Mouse (Mus musculus) c-Kit-positive CD71-negative TER-119-negative erythroid progenitor cells, embryonic 14.5 days (primary cell): ENCODE data around the gene Rmi2.

ENCODE experiments used
- DNase-seq: peaks from one replicate; pipeline ENCODE4 v3.0.0-alpha.2; 2013; ENCODE audit warnings: low read depth

The Rmi2 gene

DNA sequence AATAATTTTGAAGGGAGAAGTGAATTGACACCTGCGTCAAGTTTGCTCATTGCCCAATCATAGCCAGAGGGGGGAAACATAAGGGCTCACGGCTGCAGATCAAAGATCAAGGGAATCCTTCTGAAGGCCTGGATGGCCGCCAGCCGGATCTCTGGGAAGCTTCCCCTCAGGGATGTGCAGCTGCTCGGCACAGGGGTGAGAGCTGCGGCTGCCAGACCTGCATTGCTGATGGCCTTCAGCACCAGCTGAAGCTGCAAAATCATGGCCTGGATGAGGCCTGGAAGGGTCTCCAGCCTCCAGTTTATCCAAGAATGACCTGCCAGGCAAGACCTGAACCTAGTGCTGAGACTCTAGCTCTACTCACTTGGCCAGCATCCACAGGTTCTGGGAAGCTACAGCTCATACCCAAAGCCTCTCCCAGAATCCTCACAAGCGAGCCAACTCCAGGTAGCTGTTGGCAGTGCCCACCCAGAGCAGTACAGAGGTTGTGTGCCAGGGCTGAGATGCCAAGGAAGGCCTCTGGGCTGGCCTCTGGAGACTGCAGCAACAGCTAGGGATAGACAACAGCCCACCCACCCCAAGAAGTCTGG, 90.8 kb downstream of the Rmi2 start:
- DNase-seq = no peak

- DNase-seq = no peak
These were observed 92.2 kb downstream of the Rmi2 start for GRCm38 (mm10) chr16:10927026-10927425.

DNA sequence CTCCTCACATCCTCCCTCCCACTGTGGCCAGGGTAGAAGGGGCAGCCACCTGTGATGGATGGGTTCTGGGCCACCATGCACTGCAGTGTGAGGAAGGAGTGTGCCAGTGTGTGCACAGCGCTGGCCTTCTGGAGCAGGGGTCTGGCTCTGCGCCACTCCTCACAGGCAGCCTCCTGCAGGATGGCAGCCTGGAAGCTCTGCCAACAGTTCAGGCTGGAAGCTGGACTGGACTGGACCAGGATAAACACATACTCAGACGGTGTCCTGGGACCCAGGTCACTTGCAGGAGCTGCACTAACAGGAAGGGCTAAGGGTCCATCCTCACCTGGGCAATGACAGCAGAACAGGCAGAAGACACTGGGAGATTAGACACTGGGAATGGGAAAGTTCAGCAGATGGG, 98.5 kb downstream of the Rmi2 start:
- DNase-seq = no peak

DNA sequence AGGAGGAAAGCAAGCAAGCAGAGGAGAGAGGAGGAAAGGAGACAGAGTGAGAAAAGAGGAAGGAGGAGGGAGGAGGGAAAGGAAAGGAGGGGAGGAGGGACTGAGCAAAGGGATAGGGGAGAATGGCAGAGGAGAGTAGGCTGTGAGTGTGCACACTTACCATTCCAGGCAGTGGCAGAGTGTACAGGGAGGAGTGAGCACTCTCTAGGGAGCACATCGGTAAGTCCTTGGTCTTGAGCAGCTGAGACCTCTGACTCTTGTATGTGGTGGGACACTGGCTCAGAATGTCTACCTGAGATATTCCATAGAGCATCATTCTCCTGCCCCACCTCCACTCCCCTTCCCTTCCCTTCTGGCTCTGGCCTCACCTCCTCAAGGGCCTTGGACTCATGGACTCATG, 99.2 kb downstream of the Rmi2 start:
- DNase-seq = no peak

DNA sequence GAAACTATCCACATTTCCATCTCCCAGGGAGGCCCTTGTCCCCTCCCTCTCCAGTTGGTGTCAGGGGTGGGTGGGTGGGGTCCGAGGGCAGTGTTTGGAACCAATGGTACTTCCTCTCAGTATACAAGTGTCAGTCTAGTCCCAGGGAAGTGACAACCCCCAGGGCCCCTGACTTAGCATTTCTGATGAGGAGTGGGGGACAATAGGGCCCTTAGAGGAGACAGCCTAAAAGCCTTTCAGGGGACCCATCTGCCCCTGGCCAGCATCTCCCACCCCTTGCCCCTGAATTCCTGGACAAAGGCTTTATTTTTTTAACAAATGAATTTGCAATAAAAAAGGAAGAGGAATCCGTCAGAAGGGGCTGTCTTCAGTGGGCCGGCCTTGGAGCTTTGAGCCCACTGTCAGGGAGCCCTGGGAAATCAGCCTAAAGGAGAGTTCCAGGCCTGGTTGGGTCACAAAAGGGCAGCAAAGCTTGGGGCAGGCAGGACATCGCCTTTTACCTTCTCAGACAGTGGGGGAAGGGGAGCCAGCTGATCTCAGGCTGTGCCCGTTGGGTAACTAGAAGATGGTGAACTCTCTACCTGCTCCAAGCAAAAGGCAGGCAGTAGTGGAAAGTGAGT, 102.0 kb downstream of the Rmi2 start:
- no peak for DNase-seq

DNA sequence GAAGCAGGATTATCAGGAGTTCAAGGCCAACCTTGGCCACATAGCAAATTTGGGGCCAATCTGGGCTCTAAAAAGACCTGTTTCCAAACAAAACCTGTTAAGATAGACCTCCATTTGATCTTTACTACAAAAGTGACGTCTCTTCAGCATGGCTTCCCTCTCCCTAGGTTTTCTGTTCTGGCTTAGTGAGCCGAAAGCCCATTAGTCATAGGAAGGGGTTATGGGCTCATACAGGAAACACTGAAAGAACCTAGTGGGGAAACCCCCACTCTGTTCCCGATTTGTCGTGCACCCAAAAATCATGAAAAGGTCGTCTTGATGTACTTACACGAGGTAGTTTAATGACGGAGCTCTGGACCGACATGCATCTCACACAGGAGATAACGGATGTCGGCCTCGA, 102.6 kb downstream of the Rmi2 start:
- DNase-seq = no peak

GRCm38 (mm10) chr16:10939932-10940331, 105.1 kb downstream of the Rmi2 start:
- no peak for DNase-seq

DNA sequence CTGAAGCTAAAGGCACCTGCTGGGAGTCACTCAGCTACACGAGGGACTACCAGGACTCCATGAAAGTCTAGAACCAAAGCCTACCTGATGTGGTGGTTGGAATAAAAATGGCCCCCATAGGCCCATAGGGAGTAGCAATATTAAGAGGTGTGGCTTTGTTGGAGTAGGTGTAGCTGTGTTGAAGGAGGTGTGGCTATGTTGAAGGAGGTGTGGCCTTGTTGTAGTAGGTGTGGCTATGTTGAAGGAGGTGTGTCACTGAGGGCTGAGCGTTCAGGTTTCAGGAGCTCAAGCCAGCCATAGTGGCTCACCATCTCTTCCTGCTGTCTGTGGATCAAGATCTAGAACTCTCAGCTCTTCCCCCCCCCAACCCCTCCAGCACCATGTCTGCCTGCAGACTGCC, 105.8 kb downstream of the Rmi2 start:
- no peak for DNase-seq
